8 mouse cellular contexts compared by ENCODE assay signal in genomic region chr3:84937360-84938355, GRCm38 (mm10).
DNase-seq lines count a peak whose midpoint lies in the region; ATAC-seq and TF ChIP-seq lines count a peak whose summit lies in the region.

No protein-coding gene starts in this region.

- H3K4me2 ChIP-seq in lung, embryonic 14.5 days, result no peak overlapping the region
- peak overlapping the region; percentile 28; the same call in 1 of the 2 replicates for H3K4me2 ChIP-seq in forebrain, embryonic 16.5 days (ENCODE audit: low read length)
- no peak overlapping the region for H3K4me2 ChIP-seq in heart, embryonic 12.5 days

- no peak overlapping the region for H3K9ac ChIP-seq in lung, embryonic 14.5 days
- no peak overlapping the region for H3K9ac ChIP-seq in forebrain, embryonic 16.5 days (replicated peaks; ENCODE audit: low read depth, low read length)
- H3K9ac ChIP-seq in heart, embryonic 12.5 days, result no peak overlapping the region

- WGBS in lung, embryonic 14.5 days, result 65% methylated on average over 12 of the region's 12 CpGs
- WGBS in forebrain, embryonic 16.5 days, result 15% methylated on average over 12 of the region's 12 CpGs
- WGBS in heart, embryonic 12.5 days, result 71% methylated on average over 12 of the region's 12 CpGs

- TF ChIP-seq CTCF in lung, embryonic 14.5 days (IDR thresholded peaks at IDR 0.05; ENCODE audit: low read depth), result no peak

- H3K4me3 ChIP-seq in lung, embryonic 14.5 days (ENCODE audit: low read depth, low read length), result no peak overlapping the region
- H3K4me3 ChIP-seq in forebrain, embryonic 16.5 days (replicated peaks; ENCODE audit: low read length), result no peak overlapping the region
- H3K4me3 ChIP-seq in heart, embryonic 12.5 days, result no peak overlapping the region

- H3K9me3 ChIP-seq in lung, embryonic 14.5 days (ENCODE audit: low read depth, low read length), result no peaks in the 10 kb centered on the region
- H3K9me3 ChIP-seq in forebrain, embryonic 16.5 days (ENCODE audit: control insufficient read depth, low read length), result no peaks in the 10 kb centered on the region
- no peaks in the 10 kb centered on the region for H3K9me3 ChIP-seq in heart, embryonic 12.5 days (replicated peaks)

- no peaks in the 10 kb centered on the region for H3K27me3 ChIP-seq in lung, embryonic 14.5 days (ENCODE audit: insufficient read depth, low read length)
- H3K27me3 ChIP-seq in forebrain, embryonic 16.5 days (replicated peaks; ENCODE audit: control insufficient read depth, insufficient read depth, low read length), result no peaks in the 10 kb centered on the region
- H3K27me3 ChIP-seq in heart, embryonic 12.5 days (replicated peaks), result no peaks in the 10 kb centered on the region

- no peaks in the 10 kb centered on the region for H3K4me1 ChIP-seq in lung, embryonic 14.5 days (ENCODE audit: insufficient read depth)
- H3K4me1 ChIP-seq in forebrain, embryonic 16.5 days (replicated peaks; ENCODE audit: control insufficient read depth, insufficient read depth, low read length), result peaks cover 5% of the 10 kb centered on the region
- H3K4me1 ChIP-seq in heart, embryonic 12.5 days (replicated peaks), result peaks cover 4% of the 10 kb centered on the region

- ATAC-seq in lung, embryonic 14.5 days (ENCODE audit: insufficient read depth), result no peak
- peak; percentile 97 for ATAC-seq in forebrain, embryonic 16.5 days
- no peak for ATAC-seq in heart, embryonic 12.5 days (ENCODE audit: insufficient number of reproducible peaks, low FRiP score)

- peak; percentile 15 for DNase-seq in lung, embryonic 14.5 days
- DNase-seq in lung, adult 18-20 months, result no peak
- peak; percentile 40 for DNase-seq in left cerebral cortex, postnatal 4 days
- DNase-seq in right cerebral cortex, postnatal 10 days (ENCODE audit: low spot score in 2 of 2), result peak; percentile 55 to 76
- DNase-seq in heart, postnatal 36 days, result no peak
- no peak for DNase-seq in kidney, adult 18-20 months

- no peaks in the 10 kb centered on the region for H3K36me3 ChIP-seq in lung, embryonic 14.5 days (ENCODE audit: insufficient read depth)
- no peaks in the 10 kb centered on the region for H3K36me3 ChIP-seq in forebrain, embryonic 16.5 days (ENCODE audit: control insufficient read depth, insufficient read depth)
- no peaks in the 10 kb centered on the region for H3K36me3 ChIP-seq in heart, embryonic 12.5 days

- H3K27ac ChIP-seq in lung, embryonic 14.5 days (ENCODE audit: low read depth), result no peak overlapping the region
- H3K27ac ChIP-seq in forebrain, embryonic 16.5 days (ENCODE audit: low read length), result peak overlapping the region; percentile 82
- H3K27ac ChIP-seq in heart, embryonic 12.5 days (ENCODE audit: poor library complexity, severe bottlenecking), result no peak overlapping the region

- intact Hi-C loops in left cerebral cortex, postnatal 4 days (cut with DNase I), result loop anchor here (10.0 kb wide), 1 partner anchor 1197 kb away; no protein-coding TSS in a partner anchor
- intact Hi-C loops in heart, postnatal 36 days (cut with DNase I), result loop anchor here (5.0 to 10.0 kb wide), 2 partner anchors 177 to 335 kb away; no protein-coding TSS in a partner anchor

Comparison
In these comparisons a context has a peak if more than half of its experiments do, and no peak if none do; other contexts are left out.
1. DNase-seq: peak in lung, embryonic 14.5 days (single experiment), left cerebral cortex, postnatal 4 days (single experiment) and right cerebral cortex, postnatal 10 days (2 of 2); none in lung, adult 18-20 months (0 of 2), heart, postnatal 36 days (0 of 2) and kidney, adult 18-20 months (single experiment).